Mouse (Mus musculus): ENCODE results near the gene Rpap1.

GRCm38 (mm10) chr2:119787206-119787883 is at the start of gene Rpap1:
- TF ChIP-seq GATA1 (IDR thresholded peaks at IDR 0.05; ENCODE audit: low read length) (no peak), TAL1 (IDR thresholded peaks at IDR 0.05; ENCODE audit: low read length) (no peak)
